Mouse (Mus musculus) frontal cortex, postnatal 10 days (tissue): Measurements from ENCODE around the gene Syt6.
A peak's percentile ranks its signal among the peaks of the same experiment; 100 is the strongest.
"Not testable (repeated sequence)": the region's sequence is repeated elsewhere in the genome, so short reads cannot be mapped to it uniquely, and the experiment has no call there.

Experiments used
- DNase-seq, 2 experiments: peaks; one replicate each; pipeline ENCODE4 v3.0.0; 2022; ENCODE audit warnings: low spot score in 2 of 2, mixed read lengths in 1 of 2

Gene Syt6

DNA sequence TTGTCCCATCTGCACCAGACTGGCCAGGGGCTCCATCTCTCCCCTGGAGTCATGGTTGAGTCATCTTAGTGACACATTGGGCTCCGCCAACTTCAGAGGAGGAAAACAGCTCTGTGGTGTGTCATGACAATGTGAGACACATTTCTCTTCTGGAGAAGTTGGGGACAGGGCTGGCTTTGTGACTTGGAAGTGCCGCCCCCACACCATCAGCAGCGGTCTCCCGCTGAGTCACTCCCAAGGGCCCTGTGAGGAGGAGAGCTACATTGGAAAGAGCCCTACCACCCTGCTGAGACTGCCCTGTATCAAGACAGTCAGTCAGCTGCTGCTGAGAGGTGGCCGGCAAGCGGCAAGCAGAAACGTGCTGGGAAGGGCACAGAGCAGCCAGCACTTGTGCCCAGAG lies 26.0 kb downstream of the Syt6 start:
- no peak for DNase-seq

DNA sequence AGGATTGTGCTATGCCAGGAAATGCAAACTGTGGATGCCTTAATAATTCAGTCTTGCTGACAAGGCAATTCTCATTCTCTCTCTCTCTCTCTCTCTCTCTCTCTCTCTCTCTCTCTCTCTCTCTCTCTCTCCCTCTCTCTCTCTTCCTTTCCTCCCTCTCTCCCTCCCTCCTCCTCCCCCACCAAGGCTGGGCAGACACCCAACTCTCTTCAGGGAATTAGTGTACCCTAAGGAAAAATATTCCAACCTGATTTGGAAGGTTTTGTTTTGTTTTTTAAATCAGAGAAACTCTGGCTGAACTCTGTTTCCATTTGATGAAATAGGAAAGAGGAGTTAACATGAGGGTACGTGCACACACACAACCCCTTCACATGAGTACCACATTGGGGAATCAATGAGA lies 26.5 kb downstream of the Syt6 start:
- no peak for DNase-seq

DNA sequence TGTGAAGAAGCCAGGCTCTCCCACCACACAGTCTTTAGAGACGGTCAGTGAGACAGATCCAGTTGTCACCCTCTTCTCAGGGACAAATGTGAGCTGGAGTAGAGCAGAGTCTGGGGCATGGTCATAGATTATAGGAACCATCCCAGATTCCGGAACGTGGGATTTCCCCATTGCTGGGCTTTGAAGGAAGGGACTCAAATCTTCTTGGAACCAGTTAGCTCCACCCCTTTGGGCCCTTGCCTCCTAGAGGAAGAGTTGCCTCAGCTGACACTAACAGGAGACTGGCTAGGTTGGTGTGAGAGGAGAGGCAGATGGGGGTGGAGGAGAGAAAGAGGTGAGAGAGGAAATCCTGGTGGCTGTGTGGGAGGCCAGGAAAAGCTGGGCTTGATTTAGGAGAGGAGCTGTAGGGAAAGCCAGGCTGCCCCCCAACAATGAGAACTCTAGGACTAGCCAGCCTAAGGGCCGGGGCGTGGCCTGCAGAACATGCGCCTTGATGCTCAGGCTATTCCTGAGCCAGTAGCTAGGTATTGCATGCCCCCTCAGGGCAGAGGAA lies 31.1 kb downstream of the Syt6 start:
- no peak for DNase-seq

DNA sequence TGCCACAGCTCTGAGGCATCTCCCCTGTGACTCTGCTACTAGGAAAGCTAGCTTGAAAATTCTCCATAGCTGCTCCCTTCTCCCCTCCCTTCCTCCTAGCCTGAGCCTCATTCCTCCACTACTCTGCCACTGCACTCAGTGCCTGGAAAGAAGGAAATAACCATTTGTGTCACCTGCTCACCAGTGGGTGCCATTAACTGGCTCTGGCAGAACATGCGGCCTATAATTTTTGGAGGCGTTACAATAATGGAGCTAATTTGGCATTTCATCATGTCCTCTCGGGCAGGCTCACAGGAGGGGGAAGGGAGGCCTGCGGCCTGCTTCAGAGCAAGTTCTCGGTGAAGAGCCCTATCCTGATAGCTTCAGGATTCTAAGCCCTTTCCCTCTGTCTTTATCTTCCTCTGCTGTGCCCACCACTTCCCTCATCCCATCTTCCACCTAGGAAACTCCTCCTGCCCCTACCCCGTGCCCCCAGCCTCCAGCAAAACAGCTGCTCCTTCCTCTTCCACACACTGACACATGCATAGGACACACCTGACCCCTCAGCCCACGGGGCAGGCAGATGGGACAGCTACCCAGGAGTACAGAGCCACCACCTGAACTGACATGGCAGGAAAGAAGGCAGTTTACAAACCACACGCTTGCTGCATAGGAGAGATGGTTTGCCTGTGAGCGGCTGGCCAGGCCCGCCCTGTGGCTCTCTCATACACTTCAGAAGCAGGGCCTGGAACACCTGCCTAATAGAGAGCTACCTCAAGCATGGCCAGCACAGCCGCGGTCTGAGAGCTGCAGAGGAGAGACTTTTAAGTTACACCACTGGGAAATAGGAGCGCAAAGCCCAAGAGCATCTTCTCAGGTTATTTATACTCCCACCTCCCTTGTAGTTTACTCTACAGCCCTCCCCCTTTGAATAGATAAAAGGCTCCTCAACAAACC lies 31.9 kb downstream of the Syt6 start:
- DNase-seq = no peak

DNA sequence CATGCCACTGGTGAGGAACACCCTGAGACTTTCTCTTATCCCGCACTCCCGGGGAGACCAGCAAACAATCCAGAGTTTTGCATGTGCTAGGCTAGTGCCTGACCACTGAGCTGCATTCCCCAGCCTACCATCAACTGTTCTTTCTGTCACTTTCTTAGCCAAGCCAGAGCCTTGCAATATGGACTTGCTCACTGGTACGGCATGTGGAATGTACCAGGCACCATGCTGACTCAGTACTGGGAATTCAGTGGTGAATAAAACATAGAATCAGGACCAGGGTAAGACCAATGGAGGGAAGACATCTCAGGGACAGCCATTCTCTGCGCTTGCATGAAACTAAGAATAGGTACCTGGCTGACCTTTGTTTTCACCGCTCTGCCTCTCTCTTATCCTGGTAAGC lies 35.2 kb downstream of the Syt6 start:
- DNase-seq = no peak

DNA sequence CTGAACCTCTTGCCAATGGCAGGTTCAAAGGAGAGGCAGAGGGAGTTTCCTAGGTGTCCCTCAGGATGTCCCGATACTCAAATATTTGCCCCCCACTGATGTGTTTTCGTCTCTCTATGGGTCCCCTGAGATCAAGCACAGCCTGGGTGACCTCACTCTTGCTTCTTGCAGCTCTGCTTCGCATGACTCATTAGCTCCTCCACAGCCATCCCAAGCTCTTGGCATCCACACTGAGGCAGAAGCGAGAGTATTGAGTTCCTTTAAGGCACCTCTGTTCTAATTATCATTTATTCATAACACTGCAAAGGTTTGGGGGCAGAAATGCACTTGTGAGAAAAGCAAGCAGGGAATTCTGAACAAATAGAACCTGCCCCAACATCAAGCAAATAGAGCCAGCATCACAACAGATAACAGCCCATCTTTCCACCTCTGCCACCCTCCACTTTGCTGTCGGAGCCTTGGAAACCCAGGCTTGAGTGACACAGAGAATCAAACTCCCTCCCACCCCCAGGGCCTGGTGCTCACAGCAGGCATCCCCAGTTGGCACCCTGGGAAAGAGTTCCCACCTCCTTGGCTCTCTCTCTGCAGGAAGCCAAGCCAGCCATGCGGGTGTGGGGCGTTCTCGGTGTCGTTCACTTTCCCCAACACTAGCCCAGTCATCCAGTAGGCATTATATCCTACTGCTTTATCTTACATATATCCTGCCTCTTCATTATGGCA lies 37.8 kb downstream of the Syt6 start:
- peak; percentile 35 to 38 for DNase-seq

DNA sequence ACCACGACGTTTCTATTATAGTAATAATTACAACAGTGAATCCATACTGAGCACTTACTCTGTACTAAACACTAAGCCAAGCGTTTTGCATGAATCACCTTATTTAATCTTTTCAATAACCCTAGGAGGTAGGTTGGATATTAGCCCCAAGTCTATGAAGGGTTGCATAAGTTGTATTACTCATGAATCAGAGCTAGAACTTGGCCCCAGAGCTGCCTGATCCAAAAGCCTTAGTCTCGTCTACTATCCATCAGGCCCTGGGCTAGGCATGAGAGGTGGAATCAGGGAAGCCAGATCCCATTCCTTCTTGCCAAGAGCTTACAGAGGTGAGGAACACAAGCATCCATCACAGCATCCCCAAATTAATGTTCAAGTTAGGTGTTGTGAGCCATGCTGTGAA lies 40.6 kb downstream of the Syt6 start:
- no peak for DNase-seq

DNA sequence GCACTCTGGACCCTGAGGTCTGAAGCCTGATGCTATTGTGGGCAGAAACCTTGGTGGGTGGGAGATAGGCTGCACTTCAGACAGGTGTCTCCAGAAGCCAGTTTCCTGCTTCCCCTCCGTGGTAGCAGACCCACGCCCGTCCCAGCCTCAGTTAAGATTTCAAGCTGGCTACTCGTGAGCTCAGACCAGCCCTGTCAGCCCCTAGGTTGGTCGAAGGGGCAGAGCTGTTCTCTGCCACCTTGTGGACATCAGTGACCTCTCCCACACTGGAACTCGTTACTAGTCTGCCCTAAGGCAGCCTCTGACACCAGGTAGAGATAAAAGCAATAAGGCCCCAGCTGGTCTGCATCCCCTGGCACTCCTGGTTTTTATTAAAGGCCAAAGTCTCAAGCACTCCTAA lies 42.0 kb downstream of the Syt6 start:
- no peak for DNase-seq

DNA sequence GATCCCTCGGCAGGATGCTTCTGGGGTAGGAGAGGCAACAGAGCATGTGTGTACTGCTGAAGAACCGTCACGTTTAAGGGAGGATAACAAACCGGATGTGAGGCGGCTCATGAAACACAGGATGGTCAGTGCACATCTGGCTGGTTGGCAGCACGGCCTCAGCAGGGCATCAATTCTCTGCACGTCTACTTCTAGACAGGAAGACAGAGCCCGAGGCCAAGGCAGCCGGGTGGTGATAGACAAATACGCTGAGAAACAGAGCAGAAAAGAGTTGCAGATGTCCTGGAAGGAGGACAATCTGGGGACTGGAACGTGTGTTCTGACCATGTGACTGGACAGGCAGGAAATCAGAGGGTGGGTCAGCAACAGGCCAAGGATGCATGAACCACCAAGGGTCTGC lies 45.1 kb downstream of the Syt6 start:
- DNase-seq = no peak

DNA sequence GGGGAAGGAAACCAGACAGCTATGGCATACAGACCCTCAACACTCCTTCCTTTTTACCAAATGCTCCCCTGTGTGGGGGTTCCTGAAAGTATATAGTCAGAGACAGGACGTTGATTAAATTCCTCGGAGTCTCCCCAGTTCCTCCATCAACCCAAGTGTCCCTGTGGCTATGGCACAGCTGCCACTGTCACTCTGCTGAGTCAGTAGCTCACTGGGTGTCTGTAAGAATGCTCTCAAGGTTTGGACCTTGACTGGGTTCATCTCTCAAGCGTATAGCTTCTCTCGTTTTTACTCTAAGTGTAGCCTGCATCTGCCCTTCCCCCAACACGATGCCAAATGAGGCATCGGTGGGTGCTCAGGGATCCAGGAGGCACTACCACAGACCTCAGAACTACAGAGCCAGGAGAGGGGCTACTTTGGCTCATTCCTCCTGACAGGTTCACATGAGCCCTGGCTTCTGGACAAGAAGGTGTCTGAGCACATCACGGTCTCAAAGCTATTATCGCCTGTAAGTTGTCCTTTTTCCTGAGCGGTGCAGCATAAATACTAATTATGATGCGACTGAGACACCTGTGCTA lies 49.0 kb downstream of the Syt6 start:
- no peak for DNase-seq

DNA sequence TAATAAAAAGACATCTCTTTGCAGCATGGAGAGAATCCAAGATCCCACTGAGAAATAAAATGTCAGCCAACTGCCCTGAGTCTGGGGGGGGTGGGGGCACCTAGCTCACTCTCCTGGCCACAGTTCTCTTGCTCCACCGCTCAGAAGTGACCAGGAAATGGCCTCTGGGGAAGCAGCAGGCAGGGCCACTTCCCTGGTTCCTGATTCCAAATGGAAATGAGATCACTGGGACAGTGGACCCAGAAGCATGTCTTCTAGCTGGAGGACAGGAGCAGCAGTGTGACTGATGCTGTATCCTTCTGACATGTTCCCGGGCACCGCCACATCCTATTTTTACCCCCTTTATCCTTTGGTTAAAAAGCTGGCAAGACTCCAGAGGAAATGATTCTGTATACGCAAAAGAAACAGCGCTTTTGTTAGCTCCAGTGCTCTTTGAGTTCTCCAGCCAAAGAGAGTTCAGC lies 49.6 kb downstream of the Syt6 start:
- DNase-seq = no peak

DNA sequence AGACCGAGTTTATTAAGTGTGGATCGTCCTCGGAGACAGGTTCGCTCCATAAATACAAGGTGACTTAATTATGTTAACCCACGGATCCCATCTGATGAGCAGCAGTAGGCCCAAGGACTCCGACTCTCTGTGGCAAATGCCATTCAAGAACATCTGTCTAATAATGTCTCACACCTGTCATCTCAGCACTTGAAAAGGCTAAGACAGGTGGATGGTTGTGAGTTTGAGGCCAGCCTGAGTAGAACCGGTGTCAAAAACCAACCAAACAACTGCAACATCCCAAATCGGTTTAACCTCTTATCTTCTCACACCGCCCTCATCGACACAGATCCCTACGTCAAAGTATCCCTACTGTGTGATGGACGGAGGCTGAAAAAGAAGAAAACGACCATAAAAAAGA lies 50.1 kb downstream of the Syt6 start:
- no peak for DNase-seq

DNA sequence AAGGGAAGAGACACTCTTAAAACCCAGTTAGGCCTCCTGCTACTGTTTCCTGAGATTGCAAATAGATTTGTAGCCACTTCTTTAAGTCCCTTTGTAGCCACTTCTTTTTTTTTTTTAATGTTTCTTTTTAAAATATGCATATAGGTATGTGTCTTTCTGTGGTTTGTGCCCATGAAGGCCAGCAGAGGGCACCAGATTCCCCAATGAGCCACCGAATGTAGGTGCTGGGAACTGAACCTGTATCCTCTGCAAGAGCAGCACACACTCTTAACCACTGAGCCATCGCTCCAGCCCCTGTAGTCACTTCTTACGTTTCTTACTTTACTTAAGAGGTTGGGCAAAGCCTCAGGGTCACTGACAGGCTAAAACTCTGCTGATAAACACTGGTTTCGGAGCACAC lies 51.5 kb downstream of the Syt6 start:
- no peak for DNase-seq

DNA sequence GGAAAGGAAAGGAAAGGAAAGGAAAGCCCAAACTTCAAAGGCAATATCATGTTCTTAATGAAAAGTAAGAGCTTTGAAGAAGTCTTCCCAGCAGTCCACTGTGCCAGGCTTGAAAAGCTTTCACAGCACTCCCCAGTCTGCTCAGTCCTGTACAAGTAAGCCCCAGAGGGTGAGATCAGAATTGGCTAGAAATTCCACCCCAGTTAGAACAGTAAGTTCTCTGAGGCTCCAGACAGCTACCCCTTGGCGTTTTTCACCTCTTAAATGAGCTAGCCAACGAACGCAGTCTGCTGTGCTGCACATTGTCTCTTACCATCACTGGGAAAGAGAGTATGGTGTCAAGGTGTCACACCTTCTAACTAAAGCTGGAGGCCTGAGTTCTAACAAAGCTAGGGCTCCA lies 52.6 kb downstream of the Syt6 start:
- no peak for DNase-seq

DNA sequence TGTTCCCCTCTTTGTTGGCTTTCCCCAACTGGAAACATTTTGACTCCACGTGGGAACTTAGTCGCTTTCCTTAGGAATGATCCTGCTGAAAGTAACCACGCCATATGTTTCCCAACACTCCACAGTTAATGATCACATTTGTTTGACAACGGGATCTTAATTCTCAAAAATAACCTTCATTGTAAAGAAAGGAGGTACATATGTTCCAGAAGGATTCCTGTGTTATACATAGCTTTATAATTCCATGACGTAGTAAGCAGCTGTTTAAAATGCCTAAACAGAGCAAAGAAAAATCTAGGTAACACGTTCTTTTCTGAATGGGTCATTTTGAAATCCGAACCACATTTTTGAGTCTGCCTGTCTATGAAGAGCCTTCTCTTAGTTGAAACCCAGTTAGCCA lies 58.1 kb downstream of the Syt6 start:
- no peak for DNase-seq

DNA sequence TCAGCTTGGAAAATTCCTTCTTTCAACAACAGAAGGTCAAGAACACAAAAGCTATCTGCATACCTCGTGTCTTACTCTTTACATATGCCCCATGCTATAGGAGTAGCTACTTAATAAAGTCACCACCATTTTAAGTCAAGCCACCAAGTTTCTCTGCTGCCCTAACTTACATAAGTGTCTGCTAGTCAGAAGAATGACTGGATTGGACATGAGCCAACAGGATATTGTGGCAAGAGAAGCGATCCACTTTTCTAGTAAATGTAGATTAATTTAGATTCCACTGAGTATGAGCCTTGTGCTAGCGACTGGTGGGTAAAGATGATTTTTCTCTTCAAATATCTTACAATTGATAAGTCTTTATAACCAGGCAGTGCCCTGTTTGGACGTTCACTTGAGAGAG lies 58.8 kb downstream of the Syt6 start:
- no peak for DNase-seq

DNA sequence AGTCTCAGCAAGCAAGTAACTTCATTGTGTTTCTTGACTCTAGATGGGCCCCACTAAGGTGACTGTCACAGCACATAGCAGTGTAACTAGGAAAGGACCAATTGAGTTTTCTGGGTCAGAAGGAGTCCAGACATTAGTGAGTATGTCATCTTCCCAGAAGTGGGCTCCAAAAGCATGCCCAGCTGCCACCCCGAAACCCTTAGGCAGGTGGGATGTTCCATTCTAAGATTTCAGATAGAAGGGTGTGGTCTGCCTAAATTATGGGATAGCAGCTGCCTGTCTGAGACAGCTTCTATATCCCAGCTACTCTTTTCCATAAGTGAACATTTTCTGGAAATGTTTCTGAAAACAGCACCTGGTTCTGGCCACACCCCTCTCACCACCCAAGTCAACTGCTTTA lies 59.2 kb downstream of the Syt6 start:
- no peak for DNase-seq

DNA sequence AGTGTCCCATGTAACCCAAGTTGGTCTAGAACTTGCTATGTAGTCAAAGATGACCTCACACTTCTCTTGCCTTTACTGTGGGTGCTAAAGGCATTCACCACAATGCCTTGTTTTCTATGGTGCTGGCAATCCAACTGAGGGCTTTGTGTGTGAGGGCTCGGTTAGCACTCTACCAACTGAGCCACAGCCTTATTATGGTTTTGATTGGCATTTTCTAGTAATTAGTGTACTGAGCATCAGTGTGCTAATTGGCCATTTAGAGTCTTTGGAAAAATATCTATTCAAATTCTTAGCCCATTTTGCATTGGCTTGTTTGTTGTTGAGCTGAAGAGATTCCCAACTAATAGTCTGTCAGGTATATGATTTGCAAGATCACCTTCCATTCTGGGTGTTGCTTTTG lies 62.6 kb downstream of the Syt6 start:
- no peak for DNase-seq

DNA sequence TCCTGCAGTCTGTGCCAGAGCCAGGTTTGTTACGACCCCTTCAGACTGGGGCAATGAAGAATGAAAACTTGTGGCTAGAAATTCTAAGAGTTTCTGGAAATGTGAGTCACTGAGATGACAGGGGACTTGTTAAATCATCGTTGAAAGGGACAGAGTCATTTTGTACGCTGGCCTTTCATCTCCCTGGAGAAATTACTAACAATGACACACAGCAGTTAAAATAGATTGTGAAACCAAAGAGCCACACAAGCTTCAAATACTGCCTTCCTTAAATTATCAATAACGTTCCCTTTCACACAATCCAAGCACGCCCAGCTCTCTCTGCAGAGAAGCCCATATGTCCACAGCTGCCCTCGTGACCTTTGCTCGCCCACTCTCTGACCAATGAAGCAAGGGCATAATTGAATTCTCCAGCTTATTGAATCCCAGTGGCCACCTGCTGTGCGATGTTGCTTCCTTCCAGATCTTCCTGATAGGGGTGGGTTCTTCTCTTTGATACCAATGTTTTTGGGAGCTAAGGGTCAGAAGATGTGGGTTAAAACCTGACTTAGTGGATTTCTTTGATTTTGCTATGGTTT lies 65.3 kb downstream of the Syt6 start:
- no peak for DNase-seq

DNA sequence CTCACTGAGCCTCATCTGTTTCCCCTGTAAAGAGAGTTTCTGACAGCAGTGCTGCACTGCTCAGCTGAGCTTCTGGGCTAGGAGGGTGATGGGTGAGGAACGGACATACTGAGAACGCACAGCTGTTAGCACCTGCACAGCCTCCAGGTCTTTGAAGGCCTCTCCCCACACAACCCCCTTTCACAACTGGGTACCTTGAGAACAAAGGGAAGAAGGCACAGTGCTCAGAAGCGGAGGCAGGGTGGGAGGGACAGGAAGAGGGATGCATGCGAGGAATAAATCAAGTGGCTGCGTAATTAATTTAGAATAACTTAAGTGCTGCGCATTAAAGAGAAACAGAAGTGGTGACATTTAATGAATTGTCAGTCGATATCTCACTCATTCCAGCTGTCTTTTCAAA lies 66.3 kb downstream of the Syt6 start:
- DNase-seq = no peak

DNA sequence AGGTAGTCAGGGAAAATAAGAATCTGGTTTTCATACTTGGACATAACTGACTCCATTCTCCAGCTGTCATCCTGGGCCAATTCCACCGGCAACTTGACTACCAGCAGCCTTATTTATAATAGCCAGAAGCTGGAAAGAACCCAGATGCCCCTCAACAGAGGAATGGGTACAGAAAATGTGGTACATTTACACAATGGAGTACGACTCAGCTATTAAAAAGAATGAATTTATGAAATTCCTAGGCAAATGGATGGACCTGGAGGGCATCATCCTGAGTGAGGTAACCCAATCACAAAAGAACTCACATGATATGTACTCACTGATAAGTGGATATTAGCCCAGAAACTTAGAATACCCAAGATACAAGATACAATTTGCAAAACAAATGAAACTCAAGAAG lies 70.9 kb downstream of the Syt6 start, which contains the start of gene Atg4a-ps:
TSS of gene Atg4a-ps (minus strand) at position 101 of the 400 bp plus-strand sequence.
- not testable (repeated sequence) for DNase-seq
